Mouse (Mus musculus) c-Kit-positive CD71-positive TER-119-positive erythroid progenitor cells, embryonic 14.5 days (primary cell): Measurements from ENCODE around the gene Phlda2.

Experiments used
- DNase-seq: peaks from one replicate; pipeline ENCODE4 v3.0.0-alpha.2; 2013; ENCODE audit warnings: low spot score

The Phlda2 gene

GRCm38 (mm10) chr7:143503926-143504325 is 976 bp upstream of the Phlda2 start:
- DNase-seq, result no peak

DNA sequence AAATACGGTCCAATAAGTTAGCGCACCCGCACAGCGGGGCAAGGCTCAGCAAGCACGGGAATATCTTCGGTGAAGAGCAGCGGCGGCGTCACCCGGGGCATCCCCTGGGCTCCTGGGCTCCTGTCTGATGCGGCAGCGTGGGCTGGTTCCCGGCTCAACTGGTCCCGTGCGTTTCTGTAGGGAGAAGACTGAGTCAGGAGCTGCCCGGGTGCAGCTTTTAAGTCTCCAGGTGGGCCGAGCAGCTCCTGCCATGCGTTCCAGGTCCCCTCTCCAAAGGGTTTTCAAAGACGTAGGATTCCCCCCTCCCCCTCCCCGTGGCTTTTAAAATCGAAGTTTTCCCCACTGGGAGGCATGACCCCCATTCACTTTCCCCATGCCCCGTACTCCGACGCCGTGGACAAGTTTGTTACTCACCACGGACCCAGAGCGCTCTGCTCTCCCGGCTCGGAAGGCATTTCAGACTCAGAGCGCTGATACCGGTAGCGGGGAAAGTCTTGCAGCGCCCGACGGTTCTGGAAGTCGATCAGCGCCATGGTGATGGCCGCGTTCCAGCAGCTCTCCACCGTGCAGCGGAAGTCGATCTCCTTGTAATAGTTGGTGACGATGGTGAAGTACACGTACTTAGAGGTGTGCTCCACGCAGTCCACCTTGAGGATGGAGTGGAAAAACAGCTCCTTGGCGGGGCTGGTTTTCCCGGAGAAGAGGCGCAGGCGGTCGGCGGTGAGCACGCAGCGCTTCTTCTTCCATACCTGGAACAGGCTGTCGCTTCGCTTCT is 1.1 kb downstream of the Phlda2 start:
- DNase-seq, result no peak

GRCm38 (mm10) chr7:143500912-143501311 is 2.0 kb downstream of the Phlda2 start:
- DNase-seq, result no peak

GRCm38 (mm10) chr7:143498584-143498983 is 4.4 kb downstream of the Phlda2 start:
- DNase-seq, result no peak

DNA sequence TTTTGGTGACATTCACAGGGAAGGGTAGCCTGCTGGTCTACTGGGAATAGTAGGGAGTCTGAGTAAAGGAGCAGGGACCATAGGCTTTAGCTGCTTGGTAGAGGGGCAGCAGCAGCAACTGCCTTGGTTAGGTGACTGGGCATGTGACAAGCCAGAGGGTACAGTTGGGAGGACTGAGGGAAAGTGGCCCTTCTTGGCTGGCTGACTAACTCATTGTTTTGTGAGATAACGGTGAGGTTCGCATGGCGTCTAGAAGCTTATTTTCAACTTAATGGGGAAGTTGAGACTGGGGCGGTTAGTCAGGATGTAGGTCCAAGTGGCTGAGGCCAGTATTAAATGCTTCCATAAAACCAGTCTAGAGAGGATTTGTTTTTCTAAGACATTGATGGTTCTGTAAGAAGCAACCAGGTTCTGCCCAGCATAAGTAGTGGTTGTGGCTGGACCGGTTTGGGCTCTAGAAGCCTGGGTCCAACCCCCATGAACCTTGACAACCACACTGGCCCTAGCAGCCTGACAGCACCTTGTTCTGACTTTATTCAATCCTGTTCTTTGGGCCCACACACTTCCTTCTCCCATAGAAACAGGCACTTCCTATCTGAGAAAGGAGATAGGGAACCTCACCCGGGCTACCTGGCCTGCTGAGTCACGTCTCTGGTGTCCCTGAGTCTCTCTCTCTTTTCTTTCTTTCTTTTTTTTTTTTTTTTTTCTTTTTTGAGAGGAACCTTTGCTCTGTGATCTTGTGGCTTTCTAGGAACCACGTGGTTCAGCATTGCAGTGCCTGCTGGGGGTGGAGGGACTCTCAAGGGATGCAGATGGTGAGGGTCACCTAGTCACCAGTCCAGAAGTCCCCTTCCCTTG is 7.6 kb downstream of the Phlda2 start:
- DNase-seq, result no peak

- DNase-seq, result no peak
Measured at GRCm38 (mm10) chr7:143493616-143494126, 9.3 kb downstream of the Phlda2 start.

- no peak for DNase-seq
Measured at GRCm38 (mm10) chr7:143489735-143490134, 13.2 kb downstream of the Phlda2 start.

- no peak for DNase-seq
Measured at GRCm38 (mm10) chr7:143482541-143482940, 20.4 kb downstream of the Phlda2 start.

GRCm38 (mm10) chr7:143481806-143482387 is 21.1 kb downstream of the Phlda2 start:
- DNase-seq, result no peak

- peak; percentile 57 for DNase-seq
Measured at GRCm38 (mm10) chr7:143480498-143480897, 22.5 kb downstream of the Phlda2 start.

GRCm38 (mm10) chr7:143477800-143478199 is 25.1 kb downstream of the Phlda2 start:
- no peak for DNase-seq

DNA sequence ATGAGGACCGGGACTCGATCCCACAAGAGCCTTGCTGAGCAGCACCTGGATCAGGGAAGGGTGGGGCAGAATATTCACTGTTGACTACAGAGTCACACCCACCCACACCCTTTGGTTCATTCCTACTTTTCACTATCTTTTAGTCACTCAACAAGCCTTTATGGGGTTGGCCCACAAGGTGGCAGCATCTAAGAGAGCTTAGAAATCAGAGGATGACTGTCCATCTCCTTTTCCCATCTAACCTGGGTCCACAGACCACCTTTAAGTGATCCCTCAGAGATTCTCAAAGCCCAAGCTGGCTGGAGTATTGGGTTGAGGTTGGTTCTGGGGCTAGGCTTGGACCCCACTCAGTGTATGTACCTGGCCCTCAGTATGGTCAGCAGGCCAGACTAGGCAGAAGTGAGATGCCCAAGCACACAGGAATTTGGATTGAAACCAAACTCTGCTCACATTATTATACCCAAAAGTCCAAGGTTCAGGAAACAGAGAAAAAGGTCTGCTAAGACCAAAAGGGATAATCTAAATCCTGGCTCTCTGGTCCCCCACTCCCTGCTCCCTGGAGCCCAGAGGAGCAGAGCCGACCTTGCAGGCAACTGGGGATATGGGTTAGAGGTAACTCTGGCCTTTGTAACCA is 26.1 kb downstream of the Phlda2 start:
- DNase-seq, result no peak

- no peak for DNase-seq
Measured at GRCm38 (mm10) chr7:143475876-143476275, 27.1 kb downstream of the Phlda2 start.

DNA sequence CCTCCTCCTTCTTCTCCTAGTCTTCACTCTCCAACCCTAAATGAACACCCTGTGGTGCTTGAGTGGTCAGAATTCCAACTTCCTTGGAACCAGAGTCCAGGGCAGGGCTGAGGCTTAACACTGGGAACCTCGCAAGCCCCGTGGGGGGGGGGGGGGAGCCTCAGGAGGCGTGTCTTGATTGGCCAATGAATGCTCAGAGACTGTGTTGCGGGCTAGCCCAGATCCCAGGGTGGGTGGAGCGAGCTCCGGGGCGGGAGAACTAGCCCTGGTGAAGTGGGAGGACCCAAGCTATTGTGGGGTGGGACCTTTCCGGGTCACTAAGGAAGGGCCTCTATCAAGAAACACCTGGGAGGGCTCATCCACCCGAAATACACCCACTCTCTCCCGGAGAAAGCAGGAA is 28.1 kb downstream of the Phlda2 start:
- no peak for DNase-seq

DNA sequence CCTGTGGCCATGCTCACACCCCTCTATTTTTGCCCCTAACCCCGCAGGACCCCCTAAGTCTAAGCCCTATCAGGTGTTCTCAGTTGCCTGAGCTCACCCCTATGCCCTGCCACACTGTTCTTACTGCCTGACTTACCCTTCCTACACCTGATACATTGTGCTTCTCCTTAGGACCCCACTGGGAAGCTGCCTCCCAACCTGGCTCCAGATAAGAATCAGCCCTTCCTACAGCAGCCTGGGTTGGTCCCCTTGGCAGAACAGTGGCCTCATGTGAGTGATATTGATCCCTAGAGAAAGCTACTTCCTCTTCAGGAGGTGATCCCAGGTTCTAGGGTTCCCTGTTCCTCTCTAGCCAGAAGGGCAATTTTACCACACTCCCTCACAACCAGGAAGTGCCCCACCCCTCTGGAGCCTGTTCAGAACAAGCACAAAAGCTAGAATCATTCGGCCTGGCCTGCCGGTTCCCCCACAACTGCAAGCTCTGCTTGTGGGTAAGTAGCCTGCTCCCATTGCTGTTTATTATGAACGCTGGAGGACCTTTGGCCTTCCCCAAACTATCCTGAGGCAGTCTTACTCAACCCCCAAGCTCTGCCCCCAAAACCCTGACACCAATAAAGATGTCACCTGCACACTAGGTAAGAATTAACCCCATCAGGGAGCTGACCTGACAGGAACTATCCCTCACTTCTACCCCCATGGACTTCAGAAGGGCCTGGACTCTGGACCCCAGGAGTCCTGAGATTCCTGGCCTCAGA is 29.4 kb downstream of the Phlda2 start, which contains the start of gene Slc22a18:
TSS of gene Slc22a18 (plus strand) at position 390 of the 755 bp plus-strand sequence.
- no peak for DNase-seq

DNA sequence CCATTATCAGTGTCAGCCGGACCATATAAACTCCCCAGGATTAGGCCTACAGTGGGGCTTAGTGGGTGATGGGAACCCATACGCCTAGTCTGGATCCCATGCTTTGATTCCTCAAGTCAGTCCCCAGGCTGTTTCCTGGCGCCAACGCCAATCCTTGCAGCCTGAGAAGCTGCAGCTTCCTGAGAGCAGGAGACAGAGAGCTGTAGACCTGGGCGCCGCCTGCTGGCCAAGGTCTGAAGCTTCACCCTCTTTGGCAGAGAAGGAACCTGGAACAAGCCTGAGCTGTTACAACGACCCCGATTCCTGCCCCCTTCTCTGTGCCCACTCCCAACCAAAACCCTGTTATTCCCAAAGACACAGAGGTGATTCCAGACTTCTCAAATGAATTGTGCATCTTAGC is 33.0 kb downstream of the Phlda2 start:
- DNase-seq, result peak; percentile 42

GRCm38 (mm10) chr7:143467714-143468113 is 35.2 kb downstream of the Phlda2 start:
- no peak for DNase-seq

DNA sequence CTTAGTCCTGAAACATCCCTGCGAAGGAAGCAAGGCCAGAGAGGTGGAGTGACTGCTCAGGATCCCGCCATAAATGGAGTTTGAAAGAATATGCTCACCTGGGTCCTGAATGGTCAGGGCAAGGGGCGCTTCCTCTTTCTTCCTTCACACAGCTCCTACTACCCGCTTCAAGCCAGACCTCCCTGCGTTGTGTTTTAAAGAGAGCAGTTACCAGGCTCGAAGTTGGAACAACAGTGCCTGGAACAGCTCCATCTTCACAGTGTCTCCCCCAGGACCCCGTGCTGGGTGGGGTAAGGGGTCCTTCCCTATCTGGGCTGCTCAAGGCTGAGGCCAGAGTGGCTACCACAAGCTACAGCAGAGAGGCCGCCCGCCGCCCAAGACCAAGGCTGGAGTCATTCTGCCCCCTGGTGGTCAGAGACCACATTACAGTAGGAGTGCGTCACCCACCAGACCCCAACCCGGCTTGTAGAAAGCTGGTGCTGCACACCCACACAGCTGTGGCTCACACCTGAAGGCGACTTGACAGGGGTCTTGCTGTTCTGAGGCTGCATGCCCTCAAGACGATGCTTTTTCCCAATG is 36.8 kb downstream of the Phlda2 start:
- DNase-seq, result peak; percentile 55

DNA sequence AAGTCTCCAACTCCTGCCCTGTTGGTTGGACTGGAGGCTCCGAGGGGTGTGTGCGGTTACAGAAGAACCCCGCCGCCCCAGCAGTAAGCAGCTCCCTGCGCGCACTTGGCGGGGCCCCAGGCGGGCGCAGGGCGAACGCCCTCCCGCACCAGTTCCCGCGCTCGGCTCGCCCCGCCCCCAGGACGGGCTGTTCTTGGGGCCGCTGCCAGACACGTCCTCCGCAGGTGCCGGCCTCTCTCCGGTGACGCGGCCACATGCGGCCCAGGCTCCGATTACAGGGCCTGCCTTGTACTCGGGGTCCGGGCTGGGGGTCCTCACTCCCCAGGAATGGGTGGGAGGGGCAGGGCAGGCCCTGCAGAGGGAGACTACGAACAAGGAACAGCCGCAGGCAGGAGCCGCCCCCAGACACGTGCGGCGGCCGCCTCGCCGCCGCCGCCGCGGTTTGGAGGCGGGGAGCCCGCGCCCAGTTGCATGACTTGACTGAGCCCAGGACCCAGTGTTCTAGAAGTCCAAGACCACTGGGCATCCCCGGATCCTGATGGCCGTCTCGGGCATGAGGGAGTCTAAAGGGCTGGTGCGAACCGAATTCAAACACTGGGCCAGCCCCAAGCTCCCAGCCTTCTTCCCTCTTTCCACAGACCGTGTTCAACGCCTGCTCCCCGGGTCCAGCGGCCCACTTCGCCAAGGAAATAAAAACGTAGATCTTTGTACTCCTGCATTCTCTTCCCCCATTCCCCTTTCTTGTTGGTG is 38.0 kb downstream of the Phlda2 start:
- DNase-seq, result peak; percentile 34

DNA sequence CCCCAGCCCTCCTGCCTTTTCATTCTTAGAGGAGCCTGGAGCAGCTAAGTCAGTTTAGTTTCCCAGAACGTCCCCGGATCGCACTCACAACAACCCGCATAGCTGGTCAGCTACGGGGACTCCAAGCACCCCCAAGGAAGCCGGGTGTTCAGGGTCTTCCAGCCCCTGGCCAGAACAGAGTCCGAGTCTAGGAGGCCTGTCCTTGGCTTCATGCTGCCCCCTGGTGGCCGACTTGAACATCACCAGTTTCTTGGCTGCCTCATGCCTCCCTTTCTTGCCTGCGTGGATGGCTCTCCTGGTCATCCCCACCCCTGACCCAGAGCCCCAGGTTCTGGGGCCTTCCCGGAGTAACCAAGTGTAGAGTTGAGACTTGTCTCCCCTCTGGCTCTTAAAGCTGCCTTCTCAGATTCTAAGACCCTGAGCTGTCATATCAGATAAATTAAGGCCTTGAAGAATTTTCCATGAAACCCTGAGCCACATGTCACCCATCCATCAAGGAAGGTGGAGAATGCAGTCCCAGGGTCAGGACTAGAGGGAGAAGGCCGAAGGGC is 39.0 kb downstream of the Phlda2 start:
- DNase-seq, result peak; percentile 62
